Mouse (Mus musculus) E14TG2a.4 (cell line): ENCODE data around the gene CK137956.

ENCODE experiments used
- CTCF ChIP-seq: conservative IDR thresholded peaks from 2 replicates; pipeline ENCODE4 v1.5.1; 2014; ENCODE audit warnings: low read length
- NANOG ChIP-seq: IDR thresholded peaks from 2 replicates; pipeline ENCODE4 v1.6.1; 2014; ENCODE audit warnings: borderline replicate concordance, low read length, mixed read lengths
- POU5F1 ChIP-seq: IDR thresholded peaks from 2 replicates; pipeline ENCODE4 v1.6.1; 2014; ENCODE audit warnings: low read length, borderline replicate concordance

- TF ChIP-seq CTCF (no peak), NANOG (no peak), POU5F1 (no peak)
Observed at GRCm38 (mm10) chr4:127987784-127988455, 17.2 kb upstream of the CK137956 start, which contains the start of gene Csmd2.
